ENCODE assay signal across 10 mouse cellular contexts in genomic region chr2:157840641-157841078, GRCm38 (mm10).
DNase-seq lines count a peak whose midpoint lies in the region; ATAC-seq and TF ChIP-seq lines count a peak whose summit lies in the region.
"Had no signal": no experiment of that assay in that cellular context is flagged by ENCODE, and none has a peak within 500 bp of the region (broad histone marks: within the 10 kb centered on the region; RNA-seq: fewer than 3 reads in every experiment).

No protein-coding gene starts in this region.

- H3K9me3 ChIP-seq in hindbrain, embryonic 14.5 days (ENCODE audit: control insufficient read depth, low read length) = no peaks in the 10 kb centered on the region
- no peaks in the 10 kb centered on the region for H3K9me3 ChIP-seq in hindbrain, postnatal 0 days (ENCODE audit: low read length)
- H3K9me3 ChIP-seq in forebrain, embryonic 10.5 days = no peaks in the 10 kb centered on the region
- no peaks in the 10 kb centered on the region for H3K9me3 ChIP-seq in liver, postnatal 0 days (ENCODE audit: low read length)

- no peak for DNase-seq in hindbrain, embryonic 14.5 days (ENCODE audit: low spot score)
- no peak for DNase-seq in hindbrain, postnatal 0 days (ENCODE audit: low spot score)
- DNase-seq in A20 (ENCODE audit: low read depth, low spot score) = peak; percentile 64
- no peak for DNase-seq in forebrain, embryonic 10.5 days (ENCODE audit: extremely low spot score, low spot score)
- DNase-seq in liver, postnatal 0 days = no peak
- no peak for DNase-seq in gastrocnemius, postnatal 25 days
- no peak for DNase-seq in cerebellum, postnatal 36 days
- no peak for DNase-seq in MN1 (ENCODE audit: low spot score)
- DNase-seq: heart, postnatal 14 days; kidney, postnatal 36 days had no signal

- TF ChIP-seq EP300 in liver, postnatal 0 days (IDR thresholded peaks at IDR 0.05; ENCODE audit: low read depth) = no peak

- 0 out of 2 replicates have a peak overlapping the region, but pooled peaks have one; percentile 41 for H3K27ac ChIP-seq in hindbrain, embryonic 14.5 days
- H3K27ac ChIP-seq in hindbrain, postnatal 0 days = no peak overlapping the region
- H3K27ac ChIP-seq in forebrain, embryonic 10.5 days = 0 out of 2 replicates have a peak overlapping the region, but pooled peaks have one; percentile 8
- H3K27ac ChIP-seq in liver, postnatal 0 days (ENCODE audit: low read depth) = no peak overlapping the region

- peaks cover 19% of the 10 kb centered on the region; the same call in 1 of the 2 replicates for H3K4me1 ChIP-seq in hindbrain, embryonic 14.5 days (replicated peaks; ENCODE audit: control insufficient read depth, insufficient read depth, low read length)
- H3K4me1 ChIP-seq in hindbrain, postnatal 0 days (ENCODE audit: insufficient read depth, low read length) = no peaks in the 10 kb centered on the region
- peaks cover 23% of the 10 kb centered on the region for H3K4me1 ChIP-seq in forebrain, embryonic 10.5 days
- H3K4me1 ChIP-seq in liver, postnatal 0 days (ENCODE audit: insufficient read depth) = no peaks in the 10 kb centered on the region

- H3K4me3 ChIP-seq in hindbrain, embryonic 14.5 days (replicated peaks; ENCODE audit: low read length) = no peak overlapping the region
- H3K4me3 ChIP-seq in hindbrain, postnatal 0 days (ENCODE audit: low read length) = no peak overlapping the region
- no peak overlapping the region for H3K4me3 ChIP-seq in forebrain, embryonic 10.5 days
- H3K4me3 ChIP-seq in liver, postnatal 0 days (ENCODE audit: low read depth, low read length) = no peak overlapping the region

- peaks cover 4% of the 10 kb centered on the region; the same call in 1 of the 2 replicates for H3K36me3 ChIP-seq in hindbrain, embryonic 14.5 days (replicated peaks; ENCODE audit: control insufficient read depth, insufficient read depth)
- no peaks in the 10 kb centered on the region for H3K36me3 ChIP-seq in hindbrain, postnatal 0 days (ENCODE audit: insufficient read depth, low read length)
- H3K36me3 ChIP-seq in forebrain, embryonic 10.5 days (replicated peaks) = peaks cover 39% of the 10 kb centered on the region
- H3K36me3 ChIP-seq in liver, postnatal 0 days (replicated peaks; ENCODE audit: insufficient read depth, low read length) = peaks cover 15% of the 10 kb centered on the region; the same call in 1 of the 2 replicates

- 0 out of 2 replicates have a peak, but pooled peaks have one; percentile 48 for ATAC-seq in hindbrain, embryonic 14.5 days (ENCODE audit: low FRiP score)
- ATAC-seq in hindbrain, postnatal 0 days = no peak
- peak; percentile 27; the same call in 1 of the 2 replicates for ATAC-seq in liver, postnatal 0 days

- no peak overlapping the region for H3K9ac ChIP-seq in hindbrain, embryonic 14.5 days
- H3K9ac ChIP-seq in hindbrain, postnatal 0 days (replicated peaks; ENCODE audit: low read length) = no peak overlapping the region
- H3K9ac ChIP-seq in liver, postnatal 0 days (replicated peaks) = no peak overlapping the region

- H3K27me3 ChIP-seq in hindbrain, embryonic 14.5 days (ENCODE audit: control insufficient read depth, insufficient read depth, low read length) = no peaks in the 10 kb centered on the region
- no peaks in the 10 kb centered on the region for H3K27me3 ChIP-seq in hindbrain, postnatal 0 days (ENCODE audit: insufficient read depth, low read length)
- H3K27me3 ChIP-seq in forebrain, embryonic 10.5 days (ENCODE audit: poor library complexity, severe bottlenecking) = no peaks in the 10 kb centered on the region
- no peaks in the 10 kb centered on the region for H3K27me3 ChIP-seq in liver, postnatal 0 days (ENCODE audit: insufficient read depth, low read length)

- no peak for TF ChIP-seq CTCF in hindbrain, postnatal 0 days (IDR thresholded peaks at IDR 0.05; ENCODE audit: low read depth)
- TF ChIP-seq CTCF in liver, postnatal 0 days (IDR thresholded peaks at IDR 0.05; ENCODE audit: low read depth) = no peak

- H3K4me2 ChIP-seq in hindbrain, embryonic 14.5 days (replicated peaks) = no peak overlapping the region
- H3K4me2 ChIP-seq in hindbrain, postnatal 0 days (ENCODE audit: low read depth, low read length) = no peak overlapping the region
- no peak overlapping the region for H3K4me2 ChIP-seq in liver, postnatal 0 days (ENCODE audit: low read depth, low read length)

Comparison
In these comparisons a context has a peak if more than half of its experiments do, and no peak if none do; other contexts are left out.
1. H3K27ac ChIP-seq: peak in hindbrain, embryonic 14.5 days (single experiment) and forebrain, embryonic 10.5 days (single experiment); none in hindbrain, postnatal 0 days (single experiment) and liver, postnatal 0 days (single experiment).